Mouse (Mus musculus) kidney, postnatal 4 days (tissue): ENCODE results near the gene Scnn1a.

Experiments used
- DNase-seq, 2 experiments: peaks; one replicate each; pipeline ENCODE4 v3.0.0; 2021; ENCODE audit warnings: mixed read lengths in 2 of 2

Scnn1a gene

DNA sequence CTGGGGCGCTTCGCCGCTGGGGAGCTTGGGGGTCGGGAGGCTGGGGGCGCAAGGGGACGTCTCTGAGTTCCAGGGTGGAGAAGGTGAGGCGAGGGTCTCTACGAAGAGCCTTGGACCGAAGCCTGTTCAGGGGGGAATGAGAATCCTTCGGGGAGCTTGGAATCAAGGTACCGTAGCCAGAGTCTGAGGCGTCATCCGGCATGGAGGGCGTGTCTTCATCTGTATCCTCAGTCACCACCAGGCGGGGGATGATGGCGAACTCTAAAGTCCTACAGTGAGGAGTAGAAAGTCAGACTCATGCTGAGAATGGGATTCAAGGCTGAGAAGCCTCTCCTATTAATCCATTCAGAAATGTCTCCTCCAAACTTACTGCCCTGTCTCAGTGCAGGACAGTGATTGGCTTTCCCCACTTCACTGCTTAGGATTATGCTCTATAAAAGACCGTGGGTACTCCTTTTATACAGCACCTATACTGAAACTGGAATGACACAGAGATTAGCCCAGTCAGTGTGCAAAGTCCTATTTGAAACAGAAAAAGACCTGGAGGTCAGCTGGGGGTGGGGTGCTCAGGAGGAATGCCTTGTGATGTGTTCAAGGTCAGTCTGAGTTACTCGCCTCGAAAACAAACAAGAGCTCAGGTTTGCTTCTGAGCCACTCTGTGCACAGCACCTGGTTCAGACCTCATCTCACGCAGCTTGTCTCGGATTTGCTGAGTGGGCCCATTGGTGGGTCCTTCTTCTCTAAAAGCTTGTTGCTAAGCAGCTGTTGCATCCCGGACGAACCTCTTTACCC is 43.2 kb downstream of the Scnn1a start:
- DNase-seq, result peak; percentile 46 to 66

DNA sequence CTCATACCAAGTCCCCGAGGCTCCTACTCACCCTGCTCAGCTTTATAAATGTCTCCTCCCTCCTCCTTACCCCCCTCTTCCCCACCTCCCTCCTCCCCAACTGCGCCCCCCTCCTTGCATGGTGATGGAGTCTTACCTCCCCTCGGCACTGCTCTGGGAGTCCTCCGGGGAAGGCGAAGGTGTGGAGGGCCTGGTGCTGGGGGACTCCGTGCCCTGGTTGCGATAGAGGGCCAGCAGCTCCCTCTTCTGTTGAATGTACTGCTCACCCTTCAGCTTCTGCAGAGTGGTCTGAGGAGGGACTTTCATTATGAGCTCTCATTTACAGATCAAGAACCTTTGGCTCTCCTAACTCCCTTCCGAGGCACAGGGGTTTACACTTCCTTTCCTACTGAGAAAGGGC is 44.0 kb downstream of the Scnn1a start:
- peak; percentile 51 to 66 for DNase-seq

DNA sequence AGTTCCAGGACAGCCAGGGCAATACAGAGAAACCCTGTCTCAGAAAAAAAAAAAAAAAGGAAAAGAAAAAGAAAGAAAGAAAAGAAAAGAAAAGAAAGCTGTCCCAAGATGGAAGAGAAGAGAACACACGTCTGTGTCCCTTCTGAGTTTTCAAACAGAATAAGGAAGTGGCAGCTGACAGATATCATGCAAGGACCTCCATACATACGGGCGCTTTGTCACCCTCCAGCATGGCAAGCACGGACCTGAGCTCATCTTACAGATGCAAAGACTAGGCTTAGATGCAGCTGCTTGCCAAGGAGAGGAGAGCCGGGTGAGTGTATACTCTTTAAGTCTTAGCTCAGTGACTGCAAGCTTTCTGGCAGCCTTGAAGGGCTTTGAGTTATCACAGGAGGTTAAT is 45.1 kb downstream of the Scnn1a start:
- no peak for DNase-seq

DNA sequence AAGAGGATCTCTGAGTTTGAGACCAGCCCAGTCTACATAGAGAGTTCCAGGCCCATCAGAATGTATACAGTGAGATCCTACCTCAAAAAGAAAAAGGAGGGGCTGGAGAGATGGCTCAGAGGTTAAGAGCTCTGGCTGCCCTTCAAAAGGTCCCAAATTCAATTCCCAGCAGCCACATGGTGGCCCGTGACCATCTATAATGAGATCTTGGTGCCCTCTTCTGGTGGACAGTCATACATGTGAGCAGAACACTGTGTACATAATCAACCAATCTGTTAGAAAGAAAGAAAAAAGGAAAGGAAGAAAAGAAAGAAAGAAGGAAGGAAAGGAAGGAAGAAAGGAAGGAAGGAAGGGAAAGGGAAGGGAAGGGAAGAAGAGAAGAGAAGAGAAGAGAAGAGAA is 45.7 kb downstream of the Scnn1a start:
- no peak for DNase-seq

DNA sequence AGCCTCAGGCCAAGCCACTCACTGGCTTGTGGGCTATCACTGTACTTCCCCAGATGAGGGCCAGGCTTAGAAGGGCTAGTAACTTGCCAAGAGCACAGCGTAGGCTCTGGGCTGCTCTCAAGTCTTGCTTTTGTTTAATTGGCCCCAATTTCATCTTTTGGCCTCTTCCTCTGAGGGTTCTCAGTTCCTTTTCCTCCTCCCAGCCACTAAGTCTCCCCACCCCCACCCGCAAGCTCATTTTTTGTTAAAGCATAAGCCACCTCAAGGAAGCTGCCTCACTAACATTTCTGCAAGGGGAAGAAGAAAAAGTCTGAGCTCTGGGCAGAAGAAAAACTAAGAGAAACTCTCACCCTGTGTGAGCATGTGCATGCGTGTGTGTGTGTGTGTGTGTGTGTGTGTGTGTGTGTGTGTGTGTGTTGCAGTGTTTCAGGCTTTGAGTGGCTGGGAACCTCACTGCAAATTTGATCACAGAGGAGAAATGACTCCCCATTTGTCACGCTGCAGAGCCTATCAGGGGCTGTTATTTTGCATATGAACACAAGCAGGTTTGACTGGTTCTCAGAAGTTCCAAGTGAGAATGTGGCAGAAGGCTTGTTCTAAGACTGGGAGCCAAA is 47.4 kb downstream of the Scnn1a start:
- peak in 1 of 2 experiments; percentile 55 for DNase-seq

DNA sequence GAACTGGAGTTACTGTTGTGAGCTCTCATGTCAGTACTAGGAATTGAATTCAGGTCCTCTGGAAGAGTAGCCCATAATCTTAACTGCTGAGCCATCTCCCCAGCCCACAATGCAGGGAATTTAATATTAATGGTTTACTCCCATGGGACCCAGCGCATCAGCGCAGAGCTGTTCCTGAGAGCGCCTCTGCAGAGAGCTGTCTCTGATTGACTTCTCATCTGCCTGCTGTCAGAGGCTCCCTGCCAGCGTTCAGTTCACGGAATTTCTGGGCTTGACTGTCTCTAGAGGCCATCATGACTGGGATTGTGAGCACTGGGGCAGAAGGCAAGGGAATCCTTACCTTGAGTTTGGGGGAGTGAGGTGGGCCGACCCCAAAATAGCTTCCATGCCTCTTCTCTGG is 56.6 kb downstream of the Scnn1a start:
- DNase-seq, result no peak

DNA sequence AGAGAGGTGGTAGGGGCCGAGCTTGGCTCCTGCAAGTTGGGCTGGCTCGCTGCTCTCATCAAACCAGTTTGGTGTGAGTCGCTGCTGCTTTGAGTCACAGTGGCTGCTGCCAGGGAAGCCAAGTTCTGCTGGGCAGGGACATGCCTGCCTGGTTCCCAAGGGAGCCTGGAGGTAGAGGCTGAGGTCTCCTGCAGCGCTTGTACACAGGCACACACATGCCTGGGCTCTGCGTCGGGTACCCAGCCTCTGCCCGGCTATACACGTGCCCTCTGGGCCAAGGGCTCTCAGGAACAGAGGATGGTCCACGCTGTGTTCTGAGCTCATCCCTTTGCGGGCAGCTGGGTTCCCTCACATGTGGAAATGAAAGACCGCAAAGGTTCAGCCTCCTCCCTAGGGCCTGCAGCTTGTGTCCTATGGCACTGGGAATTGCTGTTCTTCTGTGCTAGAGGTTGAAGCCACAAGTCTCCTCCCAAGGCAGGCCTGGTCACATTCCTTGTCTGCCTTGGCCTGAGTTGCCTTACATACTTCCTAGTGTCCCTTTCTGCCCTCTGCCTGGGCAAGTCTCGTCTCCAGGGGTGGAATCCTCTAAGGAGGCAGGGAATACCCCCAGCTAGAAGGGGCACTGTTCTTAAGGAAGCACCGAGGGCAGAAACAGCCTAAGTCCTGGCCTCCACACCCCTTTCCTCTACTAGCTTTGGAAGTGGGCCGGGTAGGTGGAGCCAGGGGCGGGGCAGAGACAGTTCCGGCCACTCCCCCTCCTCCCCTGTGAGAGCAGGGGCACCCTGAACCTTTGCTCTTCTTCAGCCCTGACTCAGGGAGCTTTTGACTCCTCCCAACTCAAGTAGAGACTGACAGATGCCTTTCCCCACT is 57.4 kb downstream of the Scnn1a start:
- peak; percentile 85 to 90 for DNase-seq

DNA sequence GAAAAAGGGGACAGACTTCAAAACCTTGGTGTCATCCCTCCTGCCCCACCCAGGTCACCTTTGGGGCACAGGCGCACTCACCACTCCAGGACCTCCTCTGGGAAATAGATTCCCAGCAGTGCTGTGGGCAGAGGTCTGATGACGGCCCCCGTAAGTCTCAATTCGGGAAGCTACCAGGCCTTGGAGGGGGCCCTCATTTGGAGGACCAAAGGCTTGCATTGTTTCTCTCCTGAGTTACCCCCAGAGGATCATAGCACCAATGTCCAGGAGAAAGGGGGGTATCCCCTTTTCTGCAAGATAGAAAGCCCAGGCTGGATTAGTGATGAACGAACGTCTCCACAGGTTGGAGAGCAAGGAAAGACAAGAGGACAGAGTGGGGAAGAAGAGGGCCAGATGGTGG is 58.2 kb downstream of the Scnn1a start:
- DNase-seq, result no peak

DNA sequence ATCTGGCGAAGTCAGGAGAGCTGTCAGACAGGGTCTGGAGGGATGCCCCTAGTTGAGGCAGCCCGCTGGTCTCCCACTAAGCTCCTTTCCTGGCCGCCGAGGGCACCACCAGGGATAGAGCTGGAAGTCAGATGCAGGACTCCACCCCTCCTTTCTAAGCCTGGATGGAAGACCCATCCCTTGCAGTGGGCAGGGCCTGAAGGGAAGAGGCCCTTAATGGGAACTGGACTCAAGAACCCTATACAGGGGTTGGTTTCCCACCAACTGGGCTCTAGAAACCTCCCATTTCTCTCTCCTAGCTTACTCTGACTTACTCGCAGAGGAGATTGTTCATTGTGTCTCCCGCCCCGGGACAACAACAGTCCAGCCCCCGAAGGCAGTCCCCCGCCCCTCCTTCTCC is 59.3 kb downstream of the Scnn1a start:
- peak in 1 of 2 experiments; percentile 33 for DNase-seq

DNA sequence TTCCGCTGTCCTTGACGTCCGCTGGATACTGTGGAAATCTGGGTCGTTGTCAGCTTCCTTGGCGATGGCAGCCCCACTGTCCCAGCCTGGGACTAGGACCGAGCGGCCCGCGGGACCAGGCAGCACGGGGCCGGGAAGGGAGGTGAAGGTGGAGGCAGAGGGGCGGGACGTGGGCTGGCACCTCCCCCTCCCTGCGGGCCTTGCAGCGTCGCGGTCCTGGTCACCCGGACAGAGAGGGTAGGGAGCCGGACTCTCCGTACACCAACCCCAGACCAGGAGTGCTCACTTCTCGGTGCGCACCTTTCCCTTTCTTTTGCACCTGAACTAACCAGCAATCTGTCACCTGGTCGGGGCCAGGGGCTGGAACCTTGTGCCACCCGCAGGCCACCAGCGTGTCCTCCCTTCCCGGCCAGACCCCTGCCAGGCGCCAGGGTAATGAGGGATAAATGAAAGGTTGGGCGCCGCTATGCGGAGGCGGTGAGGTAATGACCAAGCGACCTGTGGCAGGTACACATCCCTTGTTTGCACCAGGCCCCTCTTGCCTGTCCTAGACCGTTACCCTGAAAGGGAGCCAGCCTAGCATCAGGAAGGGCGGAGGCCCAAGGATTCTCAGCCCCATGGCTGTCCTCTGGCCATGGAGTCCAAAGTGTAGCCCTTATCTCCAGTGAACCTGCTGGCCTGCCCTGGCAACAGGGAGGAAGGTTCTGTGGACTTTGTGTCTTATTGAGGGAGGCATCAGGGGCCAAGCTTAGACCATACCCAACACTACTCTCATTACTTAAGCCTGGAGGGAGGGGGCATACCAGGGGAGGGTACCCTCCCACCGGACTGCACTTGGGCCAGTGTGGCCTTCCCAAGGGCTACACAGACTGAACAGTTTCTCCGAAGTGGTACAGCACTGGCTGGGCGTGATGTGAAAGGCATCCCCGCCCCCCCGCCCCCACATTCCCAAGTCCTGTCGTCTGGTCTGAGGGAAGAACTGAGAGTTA is 60.2 kb downstream of the Scnn1a start, which contains the start of gene Plekhg6:
Gene Plekhg6 (minus strand): TSS at position 422 of the 989 bp plus-strand sequence.
- DNase-seq, result peak; percentile 66 to 79

DNA sequence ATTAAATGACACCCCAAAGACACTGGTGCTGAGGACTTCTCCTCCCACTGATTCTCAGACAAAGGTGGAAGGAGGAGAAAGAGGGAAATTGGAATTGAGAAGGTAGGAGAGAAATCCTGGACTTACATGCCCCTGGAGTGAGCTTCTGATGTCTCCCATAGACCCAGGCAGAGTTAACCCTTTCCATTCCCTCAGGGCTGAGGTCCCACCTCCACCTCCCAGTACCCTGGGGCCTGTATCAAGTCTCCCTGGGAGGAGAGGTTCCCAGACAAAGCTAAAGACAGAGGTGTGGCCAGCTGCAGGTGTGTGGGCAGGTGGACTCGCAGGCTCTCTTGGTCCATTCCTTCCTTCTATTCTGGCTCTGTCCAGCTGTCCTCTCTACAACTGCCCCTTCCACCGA is 61.6 kb downstream of the Scnn1a start:
- no peak for DNase-seq

DNA sequence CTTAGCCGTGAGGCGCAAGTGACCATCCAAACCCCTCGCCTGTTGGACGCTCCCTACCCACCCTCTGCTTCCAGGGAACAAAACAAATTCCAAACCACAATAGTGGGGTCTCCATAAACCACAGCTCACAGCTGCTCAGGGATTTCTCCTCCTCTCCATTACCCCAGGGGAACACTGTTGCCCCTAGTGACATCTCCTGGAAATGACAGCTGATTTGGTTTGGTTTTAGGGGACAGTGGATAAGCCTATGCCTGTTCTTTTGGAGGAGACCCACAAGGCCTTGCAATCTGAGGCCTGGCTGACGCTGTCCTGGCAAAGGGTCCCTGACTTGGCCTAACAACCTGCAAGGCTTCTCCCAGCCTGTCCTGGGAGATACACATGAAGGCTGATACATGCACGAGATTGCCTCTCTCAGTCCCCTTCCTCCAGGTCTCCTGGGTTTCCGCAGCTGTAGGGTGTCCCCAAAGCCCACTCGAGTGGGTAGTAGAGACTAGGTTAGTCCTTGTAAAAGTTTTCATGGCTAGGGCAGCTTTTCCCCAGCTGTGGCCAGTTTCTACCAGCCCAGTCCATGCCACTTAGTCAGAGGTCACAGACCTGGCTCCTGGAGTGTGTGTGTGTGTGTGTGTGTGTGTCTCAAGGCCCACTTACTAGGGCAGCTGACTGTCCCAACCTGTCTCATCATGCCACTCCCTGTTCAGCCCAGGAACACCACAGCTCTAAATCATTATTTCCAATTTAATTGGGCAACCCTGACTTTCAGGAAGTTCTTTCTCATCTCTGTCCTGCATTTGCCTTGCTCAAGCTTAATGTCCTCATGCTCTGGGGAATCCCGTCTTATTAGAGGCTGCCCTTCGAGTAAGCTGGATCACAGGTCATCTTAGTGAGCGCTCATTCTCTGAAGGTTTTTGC is 64.9 kb downstream of the Scnn1a start:
- peak in 1 of 2 experiments; percentile 43 for DNase-seq

DNA sequence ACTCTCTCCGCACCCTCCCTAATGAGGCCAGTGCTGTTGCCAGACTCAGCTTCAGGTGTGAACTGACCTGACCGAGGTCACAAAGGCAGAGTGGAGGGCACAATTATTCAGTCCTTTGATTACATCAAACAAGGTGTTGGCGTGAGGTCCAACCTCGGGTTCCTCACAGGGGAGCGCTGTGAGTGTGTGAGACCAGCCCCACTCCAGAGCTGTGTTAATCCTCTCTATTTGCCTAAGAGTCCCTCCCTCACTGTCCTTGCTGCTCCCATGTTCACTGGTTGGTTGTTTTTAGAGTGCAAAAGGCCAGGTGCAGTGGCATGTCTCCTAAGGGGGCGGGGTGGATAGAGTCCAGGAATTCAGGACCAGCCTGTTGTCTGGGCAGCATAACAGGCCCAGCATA is 65.6 kb downstream of the Scnn1a start:
- DNase-seq, result no peak

DNA sequence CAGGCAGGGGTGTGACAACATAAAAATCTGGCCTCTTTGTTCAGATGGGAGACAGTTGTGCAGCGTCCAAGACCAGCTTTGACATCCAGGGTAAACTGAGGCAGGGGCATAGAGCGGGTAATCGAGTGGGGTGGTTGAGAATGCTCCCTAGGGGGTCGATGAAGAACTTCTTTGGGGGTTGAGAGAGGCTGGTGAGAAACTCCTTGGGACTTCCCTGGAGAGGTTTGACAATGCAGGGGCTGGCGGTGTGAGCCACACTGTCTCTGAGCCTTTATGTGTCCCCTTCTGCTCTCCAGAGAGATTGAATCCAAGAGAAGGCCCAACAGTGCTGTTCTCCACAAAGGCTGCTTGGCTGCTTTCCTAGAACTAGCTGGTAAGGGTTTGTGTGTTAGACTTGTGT is 69.4 kb downstream of the Scnn1a start:
- DNase-seq, result no peak
